Mouse (Mus musculus): Measurements from ENCODE around the gene Rere. TPM values are rescaled to one million over a fixed set of nuclear protein-coding genes. Genes with fewer than 3 reads are reported as not detected.

Gene Rere
- polyA plus RNA-seq, 1 experiment from 2014 or later = 34.5 TPM

- no peaks in the 10 kb centered on the region for H3K9me3 ChIP-seq (ENCODE audit: control insufficient read depth, low read length)
- no peaks in the 10 kb centered on the region for H3K36me3 ChIP-seq (ENCODE audit: control insufficient read depth, insufficient read depth)
- H3K4me2 ChIP-seq (ENCODE audit: low read length) = no peak overlapping the region
- no peak overlapping the region for H3K27ac ChIP-seq (ENCODE audit: low read length)
- no peak for ATAC-seq
- H3K4me1 ChIP-seq (replicated peaks; ENCODE audit: control insufficient read depth, insufficient read depth, low read length) = peaks cover 5% of the 10 kb centered on the region; the same call in 1 of the 2 replicates
- 82% methylated on average over 7 of the region's 7 CpGs for WGBS
- H3K27me3 ChIP-seq (replicated peaks; ENCODE audit: control insufficient read depth, insufficient read depth, low read length) = peaks cover 5% of the 10 kb centered on the region
- no peak overlapping the region for H3K4me3 ChIP-seq (replicated peaks; ENCODE audit: low read length)
- H3K9ac ChIP-seq (replicated peaks; ENCODE audit: low read depth, low read length) = no peak overlapping the region
Observed at GRCm38 (mm10) chr4:150664726-150665125, 383.3 kb downstream of the Rere start.

- no peak for ATAC-seq
- no peak overlapping the region for H3K4me3 ChIP-seq (replicated peaks; ENCODE audit: low read length)
- H3K36me3 ChIP-seq (ENCODE audit: control insufficient read depth, insufficient read depth) = no peaks in the 10 kb centered on the region
Observed at GRCm38 (mm10) chr4:150665806-150666205, 384.4 kb downstream of the Rere start.

More at GRCm38 (mm10) chr4:150665806-150666205, 384.4 kb downstream of the Rere start:
- no peak overlapping the region for H3K9ac ChIP-seq (replicated peaks; ENCODE audit: low read depth, low read length)
- WGBS = 88% methylated on average over 10 of the region's 10 CpGs
- H3K4me1 ChIP-seq (replicated peaks; ENCODE audit: control insufficient read depth, insufficient read depth, low read length) = peaks cover 5% of the 10 kb centered on the region; the same call in 1 of the 2 replicates
- H3K9me3 ChIP-seq (ENCODE audit: control insufficient read depth, low read length) = no peaks in the 10 kb centered on the region
- peaks cover 5% of the 10 kb centered on the region for H3K27me3 ChIP-seq (replicated peaks; ENCODE audit: control insufficient read depth, insufficient read depth, low read length)
- H3K27ac ChIP-seq (ENCODE audit: low read length) = no peak overlapping the region
- H3K4me2 ChIP-seq (ENCODE audit: low read length) = no peak overlapping the region

Other genes with a start within 250 kb of the Rere start
- 0.14 and 0.25 TPM in 2 replicates for gene Gpr157, start 194.3 kb upstream of the Rere start, polyA plus RNA-seq (2015; fragmentation: Nextera tagmentation; extraction: Ambion mirVana)
- 2.6 and 2.7 TPM in 2 replicates for gene Slc2a5, start 162.4 kb upstream of the Rere start, polyA plus RNA-seq (2015; fragmentation: Nextera tagmentation; extraction: Ambion mirVana)
- gene Slc2a7, start 132.7 kb upstream of the Rere start, polyA plus RNA-seq (2015; fragmentation: Nextera tagmentation; extraction: Ambion mirVana) = not detected in 2 replicates
- gene Car6, start 80.3 kb upstream of the Rere start, polyA plus RNA-seq (2015; fragmentation: Nextera tagmentation; extraction: Ambion mirVana) = not detected in 2 replicates
- gene Eno1, start 44.9 kb upstream of the Rere start, polyA plus RNA-seq (2015; fragmentation: Nextera tagmentation; extraction: Ambion mirVana) = 979 and 980 TPM in 2 replicates

All from forebrain, embryonic 16.5 days (tissue).